Mouse (Mus musculus) kidney, adult 8-10 months (tissue): ENCODE measurements around the gene Cyp2a12.
A peak's percentile ranks its signal among the peaks of the same experiment; 100 is the strongest.
"Not testable (repeated sequence)": the region's sequence is repeated elsewhere in the genome, so short reads cannot be mapped to it uniquely, and the experiment has no call there.

Experiments
- DNase-seq, 2 experiments: peaks; one replicate each; pipeline ENCODE4 v3.0.0; 2022

The Cyp2a12 gene

GRCm38 (mm10) chr7:27028789-27029188 is at the start of gene Cyp2a12:
Gene Cyp2a12, plus strand, starts transcription at chr7:27029081.
- no peak for DNase-seq

GRCm38 (mm10) chr7:26981464-26981863 is 47.4 kb upstream of the Cyp2a12 start:
- peak in 1 of 2 experiments; percentile 26 for DNase-seq

GRCm38 (mm10) chr7:26981937-26982336 is 46.9 kb upstream of the Cyp2a12 start:
- DNase-seq: not testable (repeated sequence)

- DNase-seq: no peak
Observed at GRCm38 (mm10) chr7:26982551-26982950, 46.3 kb upstream of the Cyp2a12 start.

- not testable (repeated sequence) for DNase-seq
Observed at GRCm38 (mm10) chr7:26983151-26983550, 45.7 kb upstream of the Cyp2a12 start.

GRCm38 (mm10) chr7:27026581-27026980 is 2.3 kb upstream of the Cyp2a12 start:
- not testable (repeated sequence) for DNase-seq

- not testable (repeated sequence) for DNase-seq
Observed at GRCm38 (mm10) chr7:27048886-27049285, 20.0 kb downstream of the Cyp2a12 start.

- DNase-seq: not testable (repeated sequence)
Observed at GRCm38 (mm10) chr7:27059333-27059732, 30.5 kb downstream of the Cyp2a12 start.

GRCm38 (mm10) chr7:27059896-27060295 is 31.0 kb downstream of the Cyp2a12 start:
- DNase-seq: not testable (repeated sequence)

- DNase-seq: no peak
Observed at GRCm38 (mm10) chr7:27078641-27079040, 49.8 kb downstream of the Cyp2a12 start.

- no peak for DNase-seq
Observed at GRCm38 (mm10) chr7:27081625-27082024, 52.7 kb downstream of the Cyp2a12 start.
